Mouse (Mus musculus): ENCODE data around the gene Mrpl23. TPM values are rescaled to one million over a fixed set of nuclear protein-coding genes. Genes with fewer than 3 reads are reported as not detected.

The Mrpl23 gene
- polyA plus RNA-seq, 1 experiment from 2014 or later: 22.4 TPM

DNA sequence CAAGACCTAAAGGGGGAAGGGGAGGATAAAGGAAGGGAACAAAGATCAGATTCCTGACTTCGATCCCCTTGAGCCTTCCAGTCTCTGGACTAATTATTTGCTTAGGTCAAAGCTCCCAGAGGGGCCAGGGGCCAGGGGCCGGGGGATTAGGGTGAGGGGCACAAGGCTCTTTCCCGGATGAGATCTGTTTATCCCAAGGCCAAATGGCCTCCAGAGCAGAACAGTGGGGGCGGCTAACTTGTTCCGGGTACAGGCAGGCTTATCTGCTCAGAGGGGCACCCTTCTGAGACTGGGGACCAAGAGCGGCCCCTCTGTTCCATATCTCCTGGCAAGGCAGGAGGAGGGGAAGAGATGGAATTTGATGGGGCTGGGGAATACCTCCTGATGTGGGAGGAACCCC lies 25.2 kb downstream of the Mrpl23 start:
- H3K27me3 ChIP-seq (replicated peaks; ENCODE audit: low read depth, poor library complexity, severe bottlenecking): no peaks in the 10 kb centered on the region
- peak overlapping the region; percentile 95 for H3K27ac ChIP-seq (replicated peaks)
- WGBS: 18% methylated on average over 6 of the region's 6 CpGs
- no peak overlapping the region for H3K4me3 ChIP-seq
- H3K36me3 ChIP-seq (replicated peaks): no peaks in the 10 kb centered on the region
- H3K9me3 ChIP-seq: no peaks in the 10 kb centered on the region
- peaks cover 99% of the 10 kb centered on the region for H3K4me1 ChIP-seq
- DNase-seq (ENCODE audit: low spot score): no peak

DNA sequence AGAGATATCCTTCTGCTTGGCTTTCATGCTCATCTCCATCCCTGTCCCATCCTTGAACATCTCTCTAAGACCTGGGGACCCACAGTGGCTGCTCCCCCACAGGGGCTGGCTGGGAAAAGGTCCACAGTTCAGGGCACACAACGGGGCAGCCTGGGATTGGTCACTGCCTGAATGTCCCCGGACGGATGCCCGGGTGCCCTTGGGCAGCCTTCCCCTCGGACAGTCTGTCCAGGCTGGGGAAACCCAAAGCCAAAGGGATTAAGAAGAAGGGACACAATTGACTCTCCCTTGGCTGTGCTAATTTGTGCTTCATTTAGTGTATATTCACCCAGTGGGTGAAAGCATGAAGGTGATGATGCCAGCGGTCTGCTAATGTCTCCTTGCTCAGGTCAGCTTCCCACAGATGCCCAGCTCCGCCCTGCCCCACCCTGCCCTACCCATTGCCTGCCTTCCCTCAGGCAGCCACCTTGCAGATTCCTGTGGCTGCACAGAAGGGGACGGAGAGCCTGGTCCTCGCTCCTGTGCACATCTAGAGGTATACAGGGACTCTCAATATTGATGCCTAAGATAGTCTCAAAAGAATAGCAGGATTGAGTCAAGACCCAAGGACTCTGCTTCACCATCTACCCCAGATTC lies 26.1 kb downstream of the Mrpl23 start:
- H3K27me3 ChIP-seq (replicated peaks; ENCODE audit: low read depth, poor library complexity, severe bottlenecking): no peaks in the 10 kb centered on the region
- no peak overlapping the region for H3K4me3 ChIP-seq
- H3K27ac ChIP-seq (replicated peaks): peak overlapping the region; percentile 95
- 92% methylated on average over 9 of the region's 9 CpGs for WGBS
- no peaks in the 10 kb centered on the region for H3K36me3 ChIP-seq (replicated peaks)
- peaks cover 99% of the 10 kb centered on the region for H3K4me1 ChIP-seq
- H3K9me3 ChIP-seq: no peaks in the 10 kb centered on the region
- DNase-seq (ENCODE audit: low spot score): no peak

DNA sequence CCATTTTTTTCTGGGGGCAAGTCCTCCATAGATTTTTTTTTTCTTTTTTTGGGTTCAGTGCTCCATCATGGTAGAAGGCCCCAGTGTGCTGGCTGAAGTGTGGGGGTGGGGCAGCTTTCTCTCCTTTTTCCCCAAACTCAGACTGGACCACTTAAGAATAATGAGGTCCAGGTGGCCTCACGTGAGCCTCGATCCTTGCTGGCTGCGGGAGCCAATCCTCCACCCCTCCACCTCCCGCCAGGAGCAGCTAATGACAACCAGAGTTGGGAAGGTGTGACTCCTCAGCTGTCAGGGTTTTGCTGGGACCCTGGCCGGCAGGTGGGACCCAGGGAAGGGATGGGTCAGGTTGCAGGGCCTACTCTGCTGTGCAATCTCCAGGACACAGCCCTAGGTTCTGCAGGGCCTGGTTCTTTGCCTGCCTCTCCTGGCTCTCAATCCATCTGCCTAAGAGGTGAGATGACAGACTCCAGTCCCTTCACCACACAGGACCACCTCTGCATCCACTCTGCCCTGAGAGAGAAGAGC lies 27.2 kb downstream of the Mrpl23 start:
- WGBS: 29% methylated on average over 5 of the region's 5 CpGs
- H3K27me3 ChIP-seq (replicated peaks; ENCODE audit: low read depth, poor library complexity, severe bottlenecking): no peaks in the 10 kb centered on the region
- H3K9me3 ChIP-seq: no peaks in the 10 kb centered on the region
- peak; percentile 82 for DNase-seq (ENCODE audit: low spot score)
- H3K4me1 ChIP-seq: peaks cover 99% of the 10 kb centered on the region
- no peak overlapping the region for H3K4me3 ChIP-seq
- H3K36me3 ChIP-seq (replicated peaks): no peaks in the 10 kb centered on the region
- H3K27ac ChIP-seq (replicated peaks): peak overlapping the region; percentile 95

DNA sequence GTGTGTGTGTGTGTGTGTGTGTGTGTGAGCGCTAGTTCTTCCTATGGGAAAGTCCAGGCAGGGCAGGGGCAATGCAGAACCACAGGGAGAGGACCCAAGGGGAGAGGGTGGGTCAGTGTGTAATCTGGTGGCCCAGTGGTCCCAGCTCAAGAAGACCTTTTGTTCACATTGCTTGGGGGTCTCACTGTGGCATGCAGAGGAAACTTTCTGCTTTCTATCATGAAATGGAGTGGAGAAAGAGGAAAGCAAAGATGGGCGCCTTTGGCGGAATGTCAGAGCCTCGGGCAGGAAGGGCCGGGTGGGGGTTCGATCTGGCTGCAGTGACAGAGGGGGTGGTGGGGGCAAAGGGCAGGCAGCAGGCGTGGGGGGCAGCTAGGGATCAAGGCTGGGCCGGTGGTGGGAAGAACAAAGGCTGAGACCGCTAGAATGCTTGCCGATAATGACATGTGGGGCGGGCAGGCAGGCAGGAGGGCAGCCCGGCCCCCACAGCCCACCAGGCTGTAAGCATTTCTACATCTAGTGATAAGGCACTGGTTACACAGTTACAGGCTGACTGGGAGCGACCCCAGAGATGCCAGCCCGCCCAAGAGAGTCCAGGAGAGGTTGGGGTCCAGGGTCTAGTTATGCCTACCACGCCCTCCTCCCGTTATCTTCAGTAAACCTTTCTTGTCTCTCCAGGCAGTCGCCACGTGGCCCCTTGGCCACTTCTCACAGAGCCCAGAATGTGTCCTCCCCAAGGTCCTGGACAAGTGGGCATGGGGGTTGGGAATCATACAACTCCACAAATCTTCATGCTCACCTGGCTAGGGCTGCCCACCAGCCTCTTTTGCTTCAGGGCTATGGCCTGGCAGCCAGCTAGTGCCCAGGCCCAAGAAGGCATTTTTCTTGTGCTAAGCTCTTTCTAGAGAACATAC lies 28.7 kb downstream of the Mrpl23 start:
- H3K4me1 ChIP-seq: peaks cover 99% of the 10 kb centered on the region
- no peaks in the 10 kb centered on the region for H3K36me3 ChIP-seq (replicated peaks)
- no peaks in the 10 kb centered on the region for H3K9me3 ChIP-seq
- H3K4me3 ChIP-seq: peak overlapping the region; percentile 23; the same call in 1 of the 2 replicates
- peak; percentile 63 for DNase-seq (ENCODE audit: low spot score)
- H3K27me3 ChIP-seq (replicated peaks; ENCODE audit: low read depth, poor library complexity, severe bottlenecking): no peaks in the 10 kb centered on the region
- 20% methylated on average over 18 of the region's 18 CpGs for WGBS
- H3K27ac ChIP-seq (replicated peaks): peak overlapping the region; percentile 95

DNA sequence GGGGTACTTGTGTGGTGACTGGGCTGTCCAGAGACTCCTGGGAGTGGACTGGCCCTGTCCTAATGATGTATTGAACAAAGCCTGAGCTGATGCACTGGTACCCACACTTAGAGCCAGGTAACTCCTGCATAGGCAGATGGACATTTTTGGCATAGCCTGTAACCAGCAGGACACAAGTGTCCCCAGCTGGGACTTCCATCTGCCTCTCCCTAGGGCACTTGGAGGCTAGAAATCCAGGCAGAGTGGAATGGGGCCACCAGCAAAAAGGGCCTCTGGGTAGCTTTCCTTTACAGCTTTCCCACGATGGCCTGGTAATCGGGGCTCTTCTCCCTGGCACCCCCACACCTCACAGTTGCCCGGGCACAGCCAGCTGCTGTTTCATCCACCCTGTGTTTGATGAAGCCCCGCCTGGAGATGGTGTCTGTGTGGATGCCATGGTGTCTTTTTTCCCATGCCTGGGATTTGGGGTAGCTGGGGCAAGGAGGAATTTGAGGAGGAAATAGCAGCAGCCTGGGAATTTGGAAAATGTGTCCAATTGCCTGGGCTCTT lies 29.4 kb downstream of the Mrpl23 start:
- Histone ChIP-seq H3K27ac (replicated peaks) (peak overlapping the region; percentile 95), H3K36me3 (replicated peaks) (no peaks in the 10 kb centered on the region), H3K4me1 (peaks cover 97% of the 10 kb centered on the region), H3K9me3 (no peaks in the 10 kb centered on the region), H3K27me3 (replicated peaks; ENCODE audit: low read depth, poor library complexity, severe bottlenecking) (no peaks in the 10 kb centered on the region), H3K4me3 (no peak overlapping the region)
- no peak for DNase-seq (ENCODE audit: low spot score)
- 65% methylated on average over 4 of the region's 4 CpGs for WGBS

DNA sequence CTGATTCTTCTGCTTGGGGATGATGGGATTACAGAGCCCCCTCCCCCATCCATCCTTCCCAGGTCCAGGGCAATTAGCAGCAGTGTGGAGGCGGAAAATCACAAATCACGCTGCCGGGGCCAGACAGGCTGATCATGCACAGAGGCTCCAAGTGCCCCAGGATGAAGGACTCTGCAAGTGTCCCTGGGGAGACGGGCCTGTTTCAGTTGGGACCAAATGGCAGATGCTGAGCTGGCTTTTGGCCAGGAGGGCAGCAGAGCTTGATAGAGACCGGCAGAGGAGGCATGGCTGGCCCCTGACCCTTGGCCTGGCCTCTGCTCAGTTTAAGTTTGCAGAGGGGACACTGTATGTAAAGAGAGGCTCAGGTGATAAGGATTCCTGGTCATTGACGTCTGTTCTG lies 30.7 kb downstream of the Mrpl23 start:
- no peaks in the 10 kb centered on the region for H3K36me3 ChIP-seq (replicated peaks)
- 19% methylated on average over 6 of the region's 6 CpGs for WGBS
- H3K4me1 ChIP-seq: peaks cover 90% of the 10 kb centered on the region
- no peak overlapping the region for H3K4me3 ChIP-seq
- peak overlapping the region; percentile 95 for H3K27ac ChIP-seq (replicated peaks)
- H3K27me3 ChIP-seq (replicated peaks; ENCODE audit: low read depth, poor library complexity, severe bottlenecking): no peaks in the 10 kb centered on the region
- no peak for DNase-seq (ENCODE audit: low spot score)
- H3K9me3 ChIP-seq: no peaks in the 10 kb centered on the region

DNA sequence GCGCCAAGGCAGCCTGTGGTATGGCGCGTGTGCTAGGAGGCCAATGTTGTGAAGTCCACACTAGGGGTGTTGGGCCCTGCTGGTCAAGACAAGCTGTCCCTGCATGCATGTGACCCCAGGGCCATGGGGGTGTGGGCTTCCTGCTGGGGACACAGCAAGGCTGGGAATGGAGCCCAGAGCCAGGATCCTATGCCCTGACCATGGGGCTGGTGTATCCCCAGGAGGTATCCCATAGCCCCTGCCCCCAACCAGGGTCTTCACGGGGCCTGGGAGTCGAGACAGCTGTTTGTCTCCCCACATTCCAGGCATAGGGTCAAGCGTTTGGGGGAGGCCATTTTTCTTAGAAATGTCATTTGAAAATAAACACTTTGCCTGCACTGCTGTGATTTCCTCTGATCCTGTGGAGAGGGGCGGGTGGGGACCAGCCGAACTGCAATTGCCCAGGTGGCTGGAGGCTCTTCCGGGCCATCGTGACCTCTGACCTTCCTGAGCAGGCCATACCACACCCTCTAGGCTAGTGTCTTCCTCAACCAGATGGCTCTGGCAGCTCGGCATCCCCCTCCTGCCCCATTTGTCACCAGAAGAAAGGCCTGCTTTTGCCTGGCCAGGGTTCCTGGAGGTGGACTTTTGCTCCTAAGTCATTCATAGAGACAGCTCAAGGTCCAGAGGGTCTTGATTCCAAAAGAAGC lies 32.6 kb downstream of the Mrpl23 start:
- Histone ChIP-seq H3K36me3 (replicated peaks) (no peaks in the 10 kb centered on the region), H3K4me3 (no peak overlapping the region), H3K27me3 (replicated peaks; ENCODE audit: low read depth, poor library complexity, severe bottlenecking) (no peaks in the 10 kb centered on the region), H3K4me1 (peaks cover 86% of the 10 kb centered on the region), H3K9me3 (no peaks in the 10 kb centered on the region), H3K27ac (replicated peaks) (peak overlapping the region; percentile 95)
- DNase-seq (ENCODE audit: low spot score): no peak
- WGBS: 33% methylated on average over 11 of the region's 11 CpGs

DNA sequence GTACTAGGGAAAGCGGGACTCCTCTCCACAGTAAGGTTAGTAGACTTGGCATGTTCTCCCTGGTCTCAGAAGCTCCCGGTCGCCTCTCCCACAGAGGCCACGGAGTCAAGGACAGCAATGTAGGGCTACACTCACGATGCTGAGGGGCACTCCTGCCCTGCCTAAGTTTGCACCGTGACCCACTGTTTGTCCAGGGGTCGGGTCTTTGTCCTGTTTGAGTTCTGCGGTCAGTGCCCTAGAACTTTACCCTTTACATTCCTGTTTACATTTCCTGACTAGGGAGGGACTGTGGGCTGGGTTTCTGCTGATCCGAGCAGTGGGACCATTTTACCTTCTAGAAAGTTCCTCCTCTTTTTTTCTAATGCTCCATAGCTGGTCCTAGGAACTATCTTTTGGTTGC lies 34.0 kb downstream of the Mrpl23 start:
- no peaks in the 10 kb centered on the region for H3K36me3 ChIP-seq (replicated peaks)
- 78% methylated on average over 9 of the region's 9 CpGs for WGBS
- H3K27ac ChIP-seq (replicated peaks): peak overlapping the region; percentile 59
- no peaks in the 10 kb centered on the region for H3K9me3 ChIP-seq
- peaks cover 86% of the 10 kb centered on the region for H3K4me1 ChIP-seq
- no peak overlapping the region for H3K4me3 ChIP-seq
- no peak for DNase-seq (ENCODE audit: low spot score)
- H3K27me3 ChIP-seq (replicated peaks; ENCODE audit: low read depth, poor library complexity, severe bottlenecking): no peaks in the 10 kb centered on the region

DNA sequence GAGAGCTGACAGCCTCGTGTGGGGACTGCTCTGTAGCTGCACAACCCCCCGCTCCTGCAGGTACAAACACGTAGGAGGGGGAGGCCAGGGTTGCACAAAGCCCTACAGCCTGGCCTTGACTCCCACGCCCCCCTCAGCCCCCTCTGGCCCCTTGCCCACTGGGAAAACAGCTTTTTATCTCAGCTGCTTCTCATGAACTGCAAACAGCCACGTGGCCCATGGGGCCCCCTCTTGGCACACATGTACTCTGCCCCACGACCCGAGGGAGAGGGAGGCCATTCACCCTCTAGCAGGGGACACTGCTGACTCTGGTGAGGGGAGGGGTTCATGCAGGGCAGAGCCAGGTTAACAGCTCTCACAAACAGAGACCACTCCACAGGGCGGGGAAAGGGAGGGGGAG lies 36.5 kb downstream of the Mrpl23 start:
- Histone ChIP-seq H3K36me3 (replicated peaks) (no peaks in the 10 kb centered on the region), H3K4me1 (peaks cover 86% of the 10 kb centered on the region), H3K27me3 (replicated peaks; ENCODE audit: low read depth, poor library complexity, severe bottlenecking) (no peaks in the 10 kb centered on the region), H3K4me3 (no peak overlapping the region), H3K9me3 (no peaks in the 10 kb centered on the region), H3K27ac (replicated peaks) (peak overlapping the region; percentile 91)
- WGBS: 56% methylated on average over 8 of the region's 8 CpGs
- DNase-seq (ENCODE audit: low spot score): no peak

DNA sequence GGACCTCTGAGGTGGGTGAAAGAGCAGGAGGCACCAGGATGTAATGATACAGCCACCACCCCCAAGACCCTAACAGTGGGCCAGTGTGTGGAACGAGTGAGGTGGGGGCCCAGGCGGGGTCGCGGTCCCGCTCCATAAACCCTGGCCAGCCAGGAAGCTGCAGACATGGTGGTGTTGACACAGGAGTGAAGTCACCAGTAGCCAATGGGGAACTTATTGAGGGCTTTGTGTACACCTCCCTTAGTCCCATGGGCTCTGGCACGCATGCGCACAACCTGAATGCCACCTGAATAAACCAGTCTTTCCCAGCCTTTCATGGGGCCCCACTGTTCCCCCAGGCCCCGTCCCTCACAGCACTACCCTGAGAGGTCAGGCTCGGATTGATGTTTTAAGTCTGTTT lies 38.1 kb downstream of the Mrpl23 start:
- peaks cover 86% of the 10 kb centered on the region for H3K4me1 ChIP-seq
- H3K36me3 ChIP-seq (replicated peaks): no peaks in the 10 kb centered on the region
- no peaks in the 10 kb centered on the region for H3K27me3 ChIP-seq (replicated peaks; ENCODE audit: low read depth, poor library complexity, severe bottlenecking)
- H3K4me3 ChIP-seq: no peak overlapping the region
- WGBS: 68% methylated on average over 9 of the region's 9 CpGs
- H3K9me3 ChIP-seq: no peaks in the 10 kb centered on the region
- DNase-seq (ENCODE audit: low spot score): peak; percentile 64
- peak overlapping the region; percentile 91 for H3K27ac ChIP-seq (replicated peaks)

DNA sequence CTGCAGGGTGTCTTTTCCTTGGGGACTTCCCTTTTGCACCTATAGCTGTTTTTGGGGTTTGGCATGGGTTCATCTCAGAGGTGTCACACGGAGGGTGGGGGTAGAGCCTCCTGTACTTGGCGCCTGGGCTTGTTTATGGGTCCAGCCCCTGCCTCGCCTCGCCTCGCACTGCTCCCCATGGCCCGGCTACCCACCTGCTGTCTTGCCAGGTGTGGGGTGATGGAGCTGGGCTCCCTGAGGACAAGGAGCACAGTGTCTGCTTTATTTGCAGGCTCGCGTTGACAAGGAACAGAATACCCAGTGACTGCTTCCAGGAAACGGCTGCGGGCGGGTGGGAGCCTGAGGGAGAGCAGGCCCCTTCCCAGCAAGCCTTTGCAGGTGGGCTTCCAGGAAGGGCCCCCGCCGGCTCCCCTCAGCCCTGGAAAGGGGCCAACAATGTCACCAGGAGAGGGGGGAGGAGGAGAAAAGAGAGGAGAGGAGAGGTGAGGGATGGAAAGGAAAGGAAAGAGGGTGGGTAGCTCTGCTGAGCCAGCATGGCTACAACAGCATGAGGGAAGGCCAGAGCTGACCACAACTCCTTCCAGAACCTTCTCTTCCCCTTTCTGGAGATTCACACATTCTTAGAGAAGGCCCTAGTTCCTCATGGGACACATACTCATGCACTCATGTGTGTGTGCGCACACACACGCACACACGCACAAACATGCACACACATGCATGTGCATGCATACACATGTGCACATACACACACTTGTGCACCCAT lies 39.2 kb downstream of the Mrpl23 start:
- DNase-seq (ENCODE audit: low spot score): no peak
- Histone ChIP-seq H3K27me3 (replicated peaks; ENCODE audit: low read depth, poor library complexity, severe bottlenecking) (no peaks in the 10 kb centered on the region), H3K9me3 (no peaks in the 10 kb centered on the region), H3K27ac (replicated peaks) (peak overlapping the region; percentile 91), H3K4me3 (no peak overlapping the region), H3K36me3 (replicated peaks) (peaks cover 7% of the 10 kb centered on the region; the same call in 1 of the 2 replicates), H3K4me1 (peaks cover 86% of the 10 kb centered on the region)
- WGBS: 68% methylated on average over 16 of the region's 16 CpGs
